14 mouse cellular contexts compared by ENCODE assay signal in the genomic region with DNA sequence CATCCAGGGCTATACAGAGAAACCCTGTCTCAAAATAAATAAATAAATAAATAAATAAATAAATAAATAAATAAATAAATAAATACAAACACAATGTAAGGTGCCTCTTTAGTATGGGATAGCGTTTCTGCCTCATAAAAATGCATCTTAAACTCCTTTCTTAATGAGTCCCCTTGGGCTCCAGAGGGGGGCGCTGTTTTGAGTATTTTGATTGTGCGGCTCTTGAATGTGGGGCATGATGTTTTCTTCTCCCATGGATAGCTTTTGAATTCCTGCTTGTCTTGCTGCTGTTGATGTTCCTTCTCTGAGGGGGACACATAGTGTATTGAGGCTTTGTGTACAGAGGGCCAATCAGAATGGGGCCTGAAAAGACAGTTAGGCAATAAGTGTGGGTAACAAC. TPM values are rescaled to one million over a fixed set of nuclear protein-coding genes. Genes with fewer than 3 reads are reported as not detected.
A peak's percentile ranks its signal among the peaks of the same experiment; 100 is the strongest.
DNase-seq lines count a peak whose midpoint lies in the region; TF ChIP-seq lines count a peak whose summit lies in the region.
"Had no signal": no experiment of that assay in that cellular context is flagged by ENCODE, and none has a peak within 500 bp of the region (broad histone marks: within the 10 kb centered on the region; RNA-seq: fewer than 3 reads in every experiment).

No protein-coding gene starts in this region.

- TF ChIP-seq CTCF in left cerebral cortex, adult 2 months (IDR thresholded peaks at IDR 0.05), result peak; percentile 45
- TF ChIP-seq CTCF in E14TG2a.4 (conservative IDR thresholded peaks at IDR 0.05; ENCODE audit: low read length), result peak; percentile 78

- peak; percentile 21 for DNase-seq in adrenal gland, postnatal 14 days
- no peak for DNase-seq in adrenal gland, adult 8-10 months
- DNase-seq in left cerebral cortex, adult 2 months (ENCODE audit: extremely low spot score in 1 of 2, low spot score in 2 of 2), result no peak
- DNase-seq in left cerebral cortex, postnatal 25 days (ENCODE audit: low spot score in 2 of 2), result no peak
- DNase-seq in induced T-regulatory cell, adult 2 months (ENCODE audit: low read depth), result peak; percentile 48
- DNase-seq in cerebellum, adult 18-20 months, result no peak
- DNase-seq in gastrocnemius, postnatal 36 days, result no peak
- DNase-seq: cerebellum, postnatal 36 days; kidney, adult 11 months; lung, postnatal 10 days had no signal

- H3K36me3 ChIP-seq in E14TG2a.4 (ENCODE audit: insufficient read depth, low read length), result no peaks in the 10 kb centered on the region

- H3K27ac ChIP-seq in left cerebral cortex, adult 2 months, result no peak overlapping the region

- peaks cover 2% of the 10 kb centered on the region; the same call in 1 of the 2 replicates for H3K27me3 ChIP-seq in E14TG2a.4 (ENCODE audit: insufficient read depth, low read length)

- no peak overlapping the region for H3K4me3 ChIP-seq in left cerebral cortex, adult 2 months
- no peak overlapping the region for H3K4me3 ChIP-seq in E14TG2a.4 (replicated peaks; ENCODE audit: low read length)

- no peaks in the 10 kb centered on the region for H3K9me3 ChIP-seq in E14TG2a.4 (ENCODE audit: low read length)

- intact Hi-C loops in left cerebral cortex, adult 2 months (cut with DNase I), result loop anchor here (5.0 kb wide), 2 partner anchors 145 to 220 kb away; a partner anchor contains a TSS
- intact Hi-C loops in left cerebral cortex, postnatal 25 days (cut with DNase I), result loop anchor here (5.0 kb wide), 2 partner anchors 145 to 220 kb away; a partner anchor contains a TSS
- intact Hi-C loops in gastrocnemius, postnatal 36 days (cut with DNase I), result no loop called here

- H3K4me1 ChIP-seq in E14TG2a.4 (replicated peaks; ENCODE audit: low read depth, low read length), result no peaks in the 10 kb centered on the region

RNA-seq across cellular contexts. Expression of a gene that starts 14.5 kb away (rescaled TPM):
- 52.8 and 70.5 TPM in 2 replicates for total RNA-seq in adrenal gland, postnatal 14 days (2021)
- 100 to 1,000 TPM; 135 to 182 (median 168) TPM for total RNA-seq in adrenal gland, adult 8-10 months (2022)
- 10 to 100 TPM; 82.7 to 85.1 TPM for total RNA-seq in left cerebral cortex, adult 2 months (2021)
- 10 to 100 TPM; 89.9 to 93.5 TPM for total RNA-seq in left cerebral cortex, postnatal 25 days (2021)
- 10 to 100 TPM in 1 of 2 experiments, 1 to 10 TPM in 1; 6.3 to 15.8 TPM for total RNA-seq in gastrocnemius, postnatal 36 days (2021)

RNA-seq across cellular contexts. Expression of a gene that starts 21.5 kb away (rescaled TPM):
- total RNA-seq in adrenal gland, postnatal 14 days (2021), result 28.2 and 30.2 TPM in 2 replicates
- total RNA-seq in adrenal gland, adult 8-10 months (2022), result 10 to 100 TPM; 28.1 to 51.7 (median 37.1) TPM
- total RNA-seq in left cerebral cortex, adult 2 months (2021), result 100 to 1,000 TPM; 230 TPM
- 100 to 1,000 TPM; 234 to 260 TPM for total RNA-seq in left cerebral cortex, postnatal 25 days (2021)
- 10 to 100 TPM; 66.3 to 72.8 TPM for total RNA-seq in gastrocnemius, postnatal 36 days (2021)

RNA-seq across cellular contexts. Expression of a gene that starts 26.5 kb away (rescaled TPM):
- total RNA-seq in adrenal gland, postnatal 14 days (2021), result 3.3 and 5.9 TPM in 2 replicates
- 10 to 100 TPM in 1 of 4 experiments, 1 to 10 TPM in 3; 5.9 to 10.0 (median 6.9) TPM for total RNA-seq in adrenal gland, adult 8-10 months (2022)
- total RNA-seq in left cerebral cortex, adult 2 months (2021), result 1 to 10 TPM; 4.7 to 6.7 TPM
- 1 to 10 TPM; 4.0 to 5.0 TPM for total RNA-seq in left cerebral cortex, postnatal 25 days (2021)
- total RNA-seq in gastrocnemius, postnatal 36 days (2021), result under 1 TPM; 0.22 to 0.61 TPM

RNA-seq across cellular contexts. Expression of a gene that starts 40.1 kb away (rescaled TPM):
- not detected in 2 replicates for total RNA-seq in adrenal gland, postnatal 14 days (2021)
- not detected for total RNA-seq in adrenal gland, adult 8-10 months (2022)
- not detected for total RNA-seq in left cerebral cortex, adult 2 months (2021)
- not detected for total RNA-seq in left cerebral cortex, postnatal 25 days (2021)
- total RNA-seq in gastrocnemius, postnatal 36 days (2021), result not detected
- total RNA-seq: gastrocnemius, adult 18-20 months; layer of hippocampus, adult 18-20 months; left cerebral cortex, postnatal 36 days had no signal

RNA-seq across cellular contexts. Expression of a gene that starts 52.0 kb away (rescaled TPM):
- 2.1 TPM in 1 of 2 replicates, not detected in the other for total RNA-seq in adrenal gland, postnatal 14 days (2021)
- total RNA-seq in adrenal gland, adult 8-10 months (2022), result under 1 TPM in 2 of 4 experiments, not detected in 2; 0.20 to 0.30 TPM
- total RNA-seq in left cerebral cortex, adult 2 months (2021), result not detected
- not detected for total RNA-seq in left cerebral cortex, postnatal 25 days (2021)
- not detected for total RNA-seq in gastrocnemius, postnatal 36 days (2021)
- total RNA-seq: gastrocnemius, adult 18-20 months; layer of hippocampus, adult 18-20 months; left cerebral cortex, postnatal 36 days had no signal

Comparison
In these comparisons a context has a peak if more than half of its experiments do, and no peak if none do; other contexts are left out.
1. DNase-seq: peak in adrenal gland, postnatal 14 days (single experiment) and induced T-regulatory cell, adult 2 months (single experiment); none in adrenal gland, adult 8-10 months (single experiment), left cerebral cortex, adult 2 months (0 of 2), left cerebral cortex, postnatal 25 days (0 of 2), cerebellum, adult 18-20 months (0 of 2) and gastrocnemius, postnatal 36 days (0 of 2).